Mouse (Mus musculus) small intestine, adult 2 months (tissue): Measurements from ENCODE around the gene Pou2f2.

Experiments used
- CTCF ChIP-seq: fragments of 200-500 bp; IDR thresholded peaks from 2 replicates; pipeline ENCODE4 v1.5.1; 2012; ENCODE audit warnings: low read depth, mild to moderate bottlenecking, control low read depth, inconsistent platforms, low read length, moderate library complexity, mixed read lengths; ENCODE audit not compliant: insufficient replicate concordance, insufficient read length; ENCODE audit errors: extremely low read depth
- POLR2A ChIP-seq: fragments of 200-500 bp; IDR thresholded peaks from 2 replicates; pipeline ENCODE4 v1.6.1; 2012; ENCODE audit warnings: low read depth, mild to moderate bottlenecking, control low read depth, inconsistent platforms, low read length, moderate library complexity

- no peak for TF ChIP-seq CTCF
- no peak for TF ChIP-seq POLR2A
Observed at GRCm38 (mm10) chr7:25218705-25219415, 39.3 kb upstream of the Pou2f2 start.
